ENCODE assay signal across 8 mouse cellular contexts in genomic region chr8:111642939-111643263, GRCm38 (mm10). TPM values are rescaled to one million over a fixed set of nuclear protein-coding genes. Genes with fewer than 3 reads are reported as not detected.
A peak's percentile ranks its signal among the peaks of the same experiment; 100 is the strongest.
DNase-seq lines count a peak whose midpoint lies in the region; ATAC-seq and TF ChIP-seq lines count a peak whose summit lies in the region.

No protein-coding gene starts in this region.

- peak overlapping the region; percentile 96 for H3K9ac ChIP-seq in kidney, embryonic 14.5 days (ENCODE audit: low read depth, low read length)
- H3K9ac ChIP-seq in midbrain, embryonic 15.5 days = peak overlapping the region; percentile 38

- no peak for TF ChIP-seq CTCF in cortical plate, adult 2 months (IDR thresholded peaks at IDR 0.05; ENCODE audit: extremely low read depth, insufficient read depth, low read length)

- no peak for TF ChIP-seq POLR2A in cortical plate, adult 2 months (IDR thresholded peaks at IDR 0.05; ENCODE audit: extremely low read depth, insufficient read depth, low read length)

- H3K4me2 ChIP-seq in kidney, embryonic 14.5 days (replicated peaks; ENCODE audit: low read depth, low read length) = peak overlapping the region; percentile 65
- peak overlapping the region; percentile 59 for H3K4me2 ChIP-seq in midbrain, embryonic 15.5 days

- 13% methylated on average over 5 of the region's 5 CpGs for WGBS in kidney, embryonic 14.5 days
- 17% methylated on average over 5 of the region's 5 CpGs for WGBS in midbrain, embryonic 15.5 days

- DNase-seq in kidney, adult 11 months = no peak
- no peak for DNase-seq in thymus, postnatal 0 days (ENCODE audit: low spot score)
- DNase-seq in Muller cell, postnatal 12 days (ENCODE audit: inconsistent ontology term) = no peak
- DNase-seq in urinary bladder, postnatal 10 days (ENCODE audit: low spot score) = no peak

- H3K4me1 ChIP-seq in kidney, embryonic 14.5 days (ENCODE audit: control insufficient read depth, insufficient read depth, low read length) = 0 out of 2 replicates have a peak, but pooled peaks cover 5% of the 10 kb centered on the region
- peaks cover 3% of the 10 kb centered on the region; the same call in 1 of the 2 replicates for H3K4me1 ChIP-seq in cortical plate, adult 2 months (ENCODE audit: control insufficient read depth, insufficient read depth, low read length)
- peaks cover 15% of the 10 kb centered on the region for H3K4me1 ChIP-seq in midbrain, embryonic 15.5 days

- no peaks in the 10 kb centered on the region for H3K9me3 ChIP-seq in kidney, embryonic 14.5 days (ENCODE audit: control insufficient read depth, low read length)
- no peaks in the 10 kb centered on the region for H3K9me3 ChIP-seq in midbrain, embryonic 15.5 days

- H3K27me3 ChIP-seq in kidney, embryonic 14.5 days (ENCODE audit: control insufficient read depth, insufficient read depth, low read length) = no peaks in the 10 kb centered on the region
- H3K27me3 ChIP-seq in midbrain, embryonic 15.5 days (replicated peaks) = no peaks in the 10 kb centered on the region

- peak overlapping the region; percentile 88 for H3K4me3 ChIP-seq in kidney, embryonic 14.5 days (ENCODE audit: low read length)
- peak overlapping the region; percentile 67 for H3K4me3 ChIP-seq in cortical plate, adult 2 months (ENCODE audit: insufficient read depth, low read length)
- H3K4me3 ChIP-seq in midbrain, embryonic 15.5 days = peak overlapping the region; percentile 63

- ATAC-seq in kidney, embryonic 14.5 days (ENCODE audit: low FRiP score, low TSS enrichment) = 0 out of 2 replicates have a peak, but pooled peaks have one; percentile 14
- ATAC-seq in inflammation-experienced regulatory T-cells, adult 6 months = peak; percentile 2
- peak; percentile 48 for ATAC-seq in midbrain, embryonic 15.5 days (replicated peaks)

- H3K36me3 ChIP-seq in kidney, embryonic 14.5 days (ENCODE audit: control insufficient read depth, insufficient read depth, low read length) = no peaks in the 10 kb centered on the region
- no peaks in the 10 kb centered on the region for H3K36me3 ChIP-seq in midbrain, embryonic 15.5 days (replicated peaks)

- peak overlapping the region; percentile 59; the same call in 1 of the 2 replicates for H3K27ac ChIP-seq in kidney, embryonic 14.5 days (ENCODE audit: low read depth, low read length)
- H3K27ac ChIP-seq in cortical plate, adult 2 months (ENCODE audit: insufficient read depth, low read length) = peak overlapping the region; percentile 25
- peak overlapping the region; percentile 91 for H3K27ac ChIP-seq in midbrain, embryonic 15.5 days

RNA-seq across cellular contexts. Expression of gene Zfp1, which starts 0.3 kb away (rescaled TPM):
- 23.3 and 24.8 TPM in 2 replicates for polyA plus RNA-seq in kidney, embryonic 14.5 days (2014; fragmentation: Nextera tagmentation; extraction: Ambion mirVana)
- polyA plus RNA-seq in cortical plate, adult 2 months (2012; rRNA removed) = 27.0 and 28.7 TPM in 2 replicates
- polyA plus RNA-seq in inflammation-experienced regulatory T-cells, adult 6 months (2017; shearing (Covaris generic)) = 10 to 100 TPM; 15.6 to 46.2 (median 33.0) TPM
- 29.1 and 30.0 TPM in 2 replicates for polyA plus RNA-seq in midbrain, embryonic 15.5 days (2015; fragmentation: Nextera tagmentation; extraction: Ambion mirVana)
- polyA plus RNA-seq in thymus, postnatal 0 days (2015; fragmentation: Nextera tagmentation; extraction: Ambion mirVana) = 23.6 and 29.7 TPM in 2 replicates

RNA-seq across cellular contexts. Expression of gene Ldhd, which starts 12.7 kb away (rescaled TPM):
- polyA plus RNA-seq in kidney, embryonic 14.5 days (2014; fragmentation: Nextera tagmentation; extraction: Ambion mirVana) = 0.53 and 0.99 TPM in 2 replicates
- polyA plus RNA-seq in cortical plate, adult 2 months (2012; rRNA removed) = 21.2 and 21.6 TPM in 2 replicates
- polyA plus RNA-seq in inflammation-experienced regulatory T-cells, adult 6 months (2017; shearing (Covaris generic)) = 1 to 10 TPM in 1 of 3 experiments, under 1 TPM in 2; 0.36 to 1.2 (median 0.95) TPM
- polyA plus RNA-seq in midbrain, embryonic 15.5 days (2015; fragmentation: Nextera tagmentation; extraction: Ambion mirVana) = 0.71 and 0.82 TPM in 2 replicates
- polyA plus RNA-seq in thymus, postnatal 0 days (2015; fragmentation: Nextera tagmentation; extraction: Ambion mirVana) = 3.8 and 3.9 TPM in 2 replicates

RNA-seq across cellular contexts. Expression of gene Ctrb1, which starts 47.9 kb away (rescaled TPM):
- polyA plus RNA-seq in kidney, embryonic 14.5 days (2014; fragmentation: Nextera tagmentation; extraction: Ambion mirVana) = not detected in 2 replicates
- 0.25 TPM in 1 of 2 replicates, not detected in the other for polyA plus RNA-seq in cortical plate, adult 2 months (2012; rRNA removed)
- polyA plus RNA-seq in inflammation-experienced regulatory T-cells, adult 6 months (2017; shearing (Covaris generic)) = not detected
- polyA plus RNA-seq in midbrain, embryonic 15.5 days (2015; fragmentation: Nextera tagmentation; extraction: Ambion mirVana) = 2.5 TPM in 1 of 2 replicates, not detected in the other
- 1.1 TPM in 2 replicates for polyA plus RNA-seq in thymus, postnatal 0 days (2015; fragmentation: Nextera tagmentation; extraction: Ambion mirVana)

Comparison
In these comparisons a context has a peak if more than half of its experiments do, and no peak if none do; other contexts are left out.
1. H3K27ac ChIP-seq: peak in every context shown above with its lines; median percentile 91 in midbrain, embryonic 15.5 days; 59 in kidney, embryonic 14.5 days; 25 in cortical plate, adult 2 months.